ENCODE assay signal across 17 mouse cellular contexts in genomic region chr10:84819669-84820068, GRCm38 (mm10).
DNase-seq lines count a peak whose midpoint lies in the region; ATAC-seq lines count a peak whose summit lies in the region.
"Had no signal": no experiment of that assay in that cellular context is flagged by ENCODE, and none has a peak within 500 bp of the region (broad histone marks: within the 10 kb centered on the region; RNA-seq: fewer than 3 reads in every experiment).

No protein-coding gene starts in this region.

- no peak for ATAC-seq in hindbrain, embryonic 12.5 days (ENCODE audit: low FRiP score)
- ATAC-seq: intestine, embryonic 15.5 days had no signal

- H3K9ac ChIP-seq in hindbrain, embryonic 12.5 days, result no peak overlapping the region
- H3K9ac ChIP-seq: hindbrain, embryonic 13.5 days; intestine, embryonic 15.5 days; kidney, embryonic 15.5 days; midbrain, embryonic 12.5 days had no signal

- 0 out of 2 replicates have a peak, but pooled peaks cover 5% of the 10 kb centered on the region for H3K36me3 ChIP-seq in hindbrain, embryonic 12.5 days
- H3K36me3 ChIP-seq: G1E; hindbrain, embryonic 13.5 days; intestine, embryonic 15.5 days; kidney, embryonic 15.5 days had no signal

- no peaks in the 10 kb centered on the region for H3K27me3 ChIP-seq in hindbrain, embryonic 12.5 days
- H3K27me3 ChIP-seq: hindbrain, embryonic 13.5 days; intestine, embryonic 15.5 days; kidney, embryonic 15.5 days; midbrain, embryonic 12.5 days had no signal

- 75% methylated on average over 6 of the region's 6 CpGs for WGBS in hindbrain, embryonic 12.5 days

- H3K4me2 ChIP-seq in hindbrain, embryonic 12.5 days (replicated peaks), result no peak overlapping the region
- H3K4me2 ChIP-seq: hindbrain, embryonic 13.5 days; intestine, embryonic 15.5 days; kidney, embryonic 15.5 days; midbrain, embryonic 12.5 days had no signal

- intact Hi-C loops in left cerebral cortex, postnatal 14 days (cut with DNase I), result no loop called here

- DNase-seq in cerebellum, postnatal 36 days, result peak; percentile 16 to 21
- no peak for DNase-seq in cerebellum, adult 9-10 months
- peak; percentile 39 to 64 for DNase-seq in left cerebral cortex, adult 18-20 months (ENCODE audit: low spot score in 2 of 2)
- DNase-seq in left cerebral cortex, adult 11 months (ENCODE audit: low spot score), result no peak
- DNase-seq in A20 (ENCODE audit: low read depth, low spot score), result peak; percentile 9
- DNase-seq in left cerebral cortex, postnatal 14 days (ENCODE audit: low spot score in 2 of 2), result peak; percentile 37 to 44
- no peak for DNase-seq in lung, postnatal 10 days
- DNase-seq: adrenal gland, adult 2 months; liver; lung, adult 18-20 months; lung, postnatal 4 days had no signal

- no peak overlapping the region for H3K4me3 ChIP-seq in hindbrain, embryonic 12.5 days
- H3K4me3 ChIP-seq: hindbrain, embryonic 13.5 days; intestine, embryonic 15.5 days; kidney, embryonic 15.5 days; midbrain, embryonic 12.5 days had no signal

- no peaks in the 10 kb centered on the region for H3K9me3 ChIP-seq in hindbrain, embryonic 12.5 days (replicated peaks)
- H3K9me3 ChIP-seq: G1E; hindbrain, embryonic 13.5 days; intestine, embryonic 15.5 days; kidney, embryonic 15.5 days; midbrain, embryonic 12.5 days had no signal

- peaks cover 16% of the 10 kb centered on the region for H3K4me1 ChIP-seq in hindbrain, embryonic 12.5 days
- H3K4me1 ChIP-seq: intestine, embryonic 15.5 days had no signal

- no peak overlapping the region for H3K27ac ChIP-seq in hindbrain, embryonic 12.5 days
- H3K27ac ChIP-seq: hindbrain, embryonic 13.5 days; intestine, embryonic 15.5 days; kidney, embryonic 15.5 days; midbrain, embryonic 12.5 days had no signal

Comparison
In these comparisons a context has a peak if more than half of its experiments do, and no peak if none do; other contexts are left out.
1. DNase-seq: peak in cerebellum, postnatal 36 days (2 of 2), left cerebral cortex, adult 18-20 months (2 of 2), A20 (single experiment) and left cerebral cortex, postnatal 14 days (2 of 2); none in cerebellum, adult 9-10 months (single experiment), left cerebral cortex, adult 11 months (single experiment) and lung, postnatal 10 days (single experiment).